Mouse (Mus musculus) gastrocnemius, postnatal 4 days (tissue): ENCODE measurements around the gene Tarbp1. TPM values are rescaled to one million over a fixed set of nuclear protein-coding genes. Genes with fewer than 3 reads are reported as not detected.
"Not testable (repeated sequence)": the region's sequence is repeated elsewhere in the genome, so short reads cannot be mapped to it uniquely, and the experiment has no call there.

Source experiments
- DNase-seq, 2 experiments: peaks; one replicate each; pipeline ENCODE4 v3.0.0; 2021 to 2022; ENCODE audit warnings: low spot score in 2 of 2, mixed read lengths in 2 of 2
- total RNA-seq, 2 experiments: library from RNA; stranded (reverse); gene quantifications; 2 replicates each; pipeline ENCODE4 v1.2.3; 2021

Tarbp1 gene
- total RNA-seq, 2 experiments from 2014 or later, result 6.5 TPM

DNA sequence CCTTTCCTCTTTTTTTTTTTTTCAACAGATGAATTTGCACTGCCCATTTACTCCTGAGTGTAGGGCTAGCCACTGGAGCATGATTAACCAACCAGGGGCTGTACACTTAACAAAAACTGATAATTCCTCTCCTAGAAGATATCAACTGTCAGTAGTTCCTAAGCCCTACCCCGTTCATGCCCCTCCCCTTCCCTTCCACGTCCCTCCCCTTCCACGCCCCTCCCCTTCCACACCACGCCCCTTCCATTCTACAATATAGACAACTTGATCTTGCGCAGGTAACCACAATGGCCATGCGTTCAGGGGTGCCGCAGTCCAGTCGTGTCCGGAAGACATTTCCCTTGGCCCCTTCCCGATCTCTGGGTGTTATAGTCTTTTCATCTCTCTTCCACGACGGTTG is 20.6 kb upstream of the Tarbp1 start:
- DNase-seq, result no peak

- no peak for DNase-seq
Observed at GRCm38 (mm10) chr8:126494160-126495110, 19.6 kb upstream of the Tarbp1 start.

DNA sequence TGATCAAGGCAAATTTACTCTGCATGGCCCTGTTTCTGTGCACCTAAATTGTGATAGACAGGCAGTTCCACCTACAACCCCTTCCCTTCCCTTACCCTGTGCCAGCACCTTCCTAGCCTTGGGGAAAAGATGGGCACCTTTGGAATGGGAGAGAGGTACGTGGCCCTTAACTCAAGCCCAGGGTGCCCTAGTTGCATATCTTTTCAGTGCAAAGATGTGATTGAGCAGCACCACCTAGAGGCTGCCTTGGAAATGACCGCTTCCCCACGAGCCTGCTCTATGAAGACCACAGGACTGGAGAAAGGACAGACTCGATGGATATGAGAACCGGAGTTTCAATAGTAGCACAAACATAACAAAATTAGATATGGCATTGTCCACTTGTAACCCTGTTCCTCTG is 8.1 kb upstream of the Tarbp1 start:
- peak; percentile 37 to 65 for DNase-seq

- no peak for DNase-seq
Observed at GRCm38 (mm10) chr8:126482348-126482720, 7.5 kb upstream of the Tarbp1 start.

- peak in 1 of 2 experiments; percentile 63 for DNase-seq
Observed at GRCm38 (mm10) chr8:126481494-126482347, 6.9 kb upstream of the Tarbp1 start.

GRCm38 (mm10) chr8:126480366-126480765 is 5.5 kb upstream of the Tarbp1 start:
- DNase-seq, result no peak

- DNase-seq, result no peak
Observed at GRCm38 (mm10) chr8:126478714-126479113, 3.8 kb upstream of the Tarbp1 start.

DNA sequence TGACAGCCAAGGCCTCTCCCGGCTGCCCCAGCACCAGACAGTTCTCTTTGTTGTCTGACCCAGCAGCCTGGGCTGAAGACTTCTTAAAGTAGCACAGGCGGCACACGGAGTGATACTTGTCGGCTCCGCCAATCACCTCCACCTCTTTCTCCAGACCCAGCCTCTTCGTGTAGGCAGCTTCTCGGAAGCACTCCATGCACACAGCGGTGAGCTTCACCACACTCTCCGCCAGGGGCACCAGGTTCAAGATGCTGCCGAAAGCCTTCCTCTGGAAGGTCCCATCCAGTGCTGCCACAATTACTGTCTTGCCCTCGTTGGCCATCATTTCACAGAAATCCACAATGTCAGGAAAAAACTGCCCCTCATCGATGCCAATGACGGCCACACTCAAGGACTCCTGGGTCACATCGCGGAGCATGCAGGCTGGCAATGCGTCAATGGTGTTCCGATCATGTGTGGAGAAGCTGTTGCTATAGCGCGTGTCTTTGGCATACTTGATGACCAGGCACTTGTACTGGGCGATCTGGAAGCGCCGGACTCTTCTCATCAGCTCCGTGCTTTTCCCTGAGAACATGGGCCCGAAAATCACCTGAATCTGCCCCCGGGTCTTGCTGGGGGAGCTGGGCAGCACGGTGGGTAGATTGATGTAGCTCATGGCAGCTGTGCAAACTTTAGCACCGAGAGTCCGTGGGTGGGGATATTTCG is 1.4 kb upstream of the Tarbp1 start:
- DNase-seq, result not testable (repeated sequence)

DNA sequence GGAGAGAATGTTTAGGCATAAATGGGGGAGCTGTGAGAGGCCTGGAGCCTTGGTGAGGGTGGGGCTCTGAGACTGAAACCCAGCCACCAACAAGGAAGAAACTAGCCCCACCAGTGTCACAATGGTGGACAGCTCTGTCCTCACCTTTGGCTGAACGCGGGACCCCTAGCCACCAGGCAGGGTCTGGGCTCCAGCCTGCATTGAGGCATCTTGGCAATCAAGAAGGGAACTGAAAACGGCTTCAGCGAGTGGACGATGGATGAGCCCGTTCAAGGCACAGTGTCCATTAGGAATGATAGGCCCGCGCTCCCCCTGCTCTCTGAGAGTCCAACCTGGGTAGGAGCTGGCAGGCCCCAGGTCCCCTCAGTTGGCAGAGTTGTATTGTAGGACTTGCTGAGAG is 873 bp upstream of the Tarbp1 start:
- not testable (repeated sequence) for DNase-seq

GRCm38 (mm10) chr8:126473802-126474298 is 1.0 kb downstream of the Tarbp1 start:
- no peak for DNase-seq

DNA sequence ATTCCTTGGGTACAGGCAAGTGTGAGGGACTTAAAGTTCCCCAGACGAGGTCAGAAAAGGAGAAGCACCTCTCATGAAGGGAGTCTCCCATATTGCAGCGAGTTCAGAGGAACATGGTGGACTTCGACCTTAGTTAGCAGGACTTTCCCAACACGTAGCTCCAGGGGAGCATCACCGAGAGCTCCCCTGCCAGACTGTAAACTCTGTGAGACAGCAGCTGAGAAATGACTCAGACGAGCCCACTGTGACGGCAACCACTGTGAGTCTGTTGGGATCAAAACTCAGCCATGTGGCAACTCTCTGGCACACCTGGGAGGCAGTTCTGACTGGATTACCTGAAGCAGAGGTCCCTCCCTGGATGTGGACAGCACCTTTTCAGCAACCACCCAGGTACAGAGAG is 10.8 kb downstream of the Tarbp1 start:
- no peak for DNase-seq

DNA sequence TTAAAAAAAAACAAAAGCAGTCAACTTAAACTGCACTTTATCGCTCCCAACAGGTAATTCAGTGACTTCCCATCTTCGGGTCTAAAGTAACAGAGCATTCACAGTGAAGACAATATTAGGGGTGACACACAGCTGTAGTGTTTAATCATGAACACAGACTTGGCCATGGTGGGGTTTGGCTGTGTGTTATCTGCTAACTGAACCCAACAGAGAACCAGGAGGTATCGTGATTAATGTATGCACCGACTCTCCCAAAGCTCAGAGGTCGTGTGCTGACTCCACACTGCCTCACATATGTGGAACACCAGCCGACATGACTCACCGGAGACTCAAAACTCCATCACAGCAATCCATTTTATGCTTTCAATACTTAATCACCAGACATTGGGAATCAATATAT is 13.1 kb downstream of the Tarbp1 start:
- no peak for DNase-seq

GRCm38 (mm10) chr8:126460274-126460673 is 14.6 kb downstream of the Tarbp1 start:
- DNase-seq, result peak; percentile 37 to 48

DNA sequence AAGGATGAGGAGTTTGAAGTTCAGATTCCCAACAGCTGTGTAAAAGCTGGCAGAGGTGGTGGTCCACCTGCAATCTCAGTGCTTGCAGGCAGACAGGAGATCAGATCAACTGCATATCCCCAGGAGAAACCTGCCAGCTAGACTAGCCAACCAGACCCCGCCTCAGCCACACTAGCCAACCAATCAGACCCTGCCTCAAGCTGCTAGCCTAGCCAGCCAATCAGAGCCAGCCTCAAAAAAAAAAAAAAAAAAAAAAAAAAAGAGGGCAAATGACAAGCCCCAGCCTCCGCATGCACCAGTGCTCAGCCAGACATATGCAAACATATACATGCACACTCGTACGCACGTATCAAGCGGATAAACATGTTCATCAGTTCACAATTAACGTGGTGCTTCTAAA is 19.5 kb downstream of the Tarbp1 start:
- DNase-seq, result no peak

DNA sequence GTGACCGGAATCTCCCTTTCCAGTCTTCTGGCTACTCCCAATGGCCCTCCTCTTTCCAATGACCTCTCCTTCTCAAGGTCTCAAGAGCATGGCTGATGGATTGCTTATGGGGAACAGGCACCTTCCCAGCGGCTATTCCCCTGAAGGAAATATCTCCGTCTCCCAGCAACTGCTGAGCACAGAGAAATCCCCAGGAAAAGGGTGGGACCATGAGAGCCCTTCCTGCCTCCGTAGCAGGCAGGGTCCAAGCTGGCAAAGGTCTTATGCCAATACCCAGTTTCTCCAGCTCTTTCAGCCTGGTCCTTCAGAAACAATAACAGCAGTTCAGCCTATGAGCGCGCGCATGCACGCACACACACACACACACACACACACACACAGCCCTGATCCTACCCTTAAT is 23.7 kb downstream of the Tarbp1 start:
- DNase-seq, result no peak

GRCm38 (mm10) chr8:126438937-126439336 is 35.9 kb downstream of the Tarbp1 start:
- no peak for DNase-seq

DNA sequence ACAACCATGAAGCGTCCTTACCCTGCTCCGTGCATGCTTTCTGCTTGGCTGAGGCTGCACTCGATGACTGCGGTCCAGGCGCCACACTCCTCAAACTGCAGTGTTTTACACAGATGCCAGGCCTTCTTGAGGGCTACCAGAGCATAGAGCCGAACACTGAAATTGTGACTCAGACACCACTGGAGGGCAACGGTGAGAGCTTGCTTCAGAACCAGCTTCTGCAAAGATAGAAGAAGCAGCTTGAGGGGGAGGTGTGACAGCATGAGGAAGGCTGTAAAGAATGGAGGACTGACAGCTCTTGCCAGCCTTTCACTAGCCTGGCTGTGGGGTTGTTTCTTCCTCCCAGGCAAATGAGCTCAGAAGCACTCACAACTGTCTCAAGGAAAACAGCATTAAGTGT is 41.0 kb downstream of the Tarbp1 start:
- DNase-seq, result no peak

- no peak for DNase-seq
Observed at GRCm38 (mm10) chr8:126429635-126430034, 45.2 kb downstream of the Tarbp1 start.

- no peak for DNase-seq
Observed at GRCm38 (mm10) chr8:126424946-126425345, 49.9 kb downstream of the Tarbp1 start.

GRCm38 (mm10) chr8:126424163-126424562 is 50.7 kb downstream of the Tarbp1 start:
- DNase-seq, result no peak

- DNase-seq, result no peak
Observed at GRCm38 (mm10) chr8:126422920-126423300, 52.0 kb downstream of the Tarbp1 start.
